Mouse (Mus musculus): ENCODE measurements around the gene 1810010D01Rik. TPM values are rescaled to one million over a fixed set of nuclear protein-coding genes. Genes with fewer than 3 reads are reported as not detected.

1810010D01Rik gene
- total and polyA plus RNA-seq, 3 experiments = 0.37 TPM; not detected in 2

DNA sequence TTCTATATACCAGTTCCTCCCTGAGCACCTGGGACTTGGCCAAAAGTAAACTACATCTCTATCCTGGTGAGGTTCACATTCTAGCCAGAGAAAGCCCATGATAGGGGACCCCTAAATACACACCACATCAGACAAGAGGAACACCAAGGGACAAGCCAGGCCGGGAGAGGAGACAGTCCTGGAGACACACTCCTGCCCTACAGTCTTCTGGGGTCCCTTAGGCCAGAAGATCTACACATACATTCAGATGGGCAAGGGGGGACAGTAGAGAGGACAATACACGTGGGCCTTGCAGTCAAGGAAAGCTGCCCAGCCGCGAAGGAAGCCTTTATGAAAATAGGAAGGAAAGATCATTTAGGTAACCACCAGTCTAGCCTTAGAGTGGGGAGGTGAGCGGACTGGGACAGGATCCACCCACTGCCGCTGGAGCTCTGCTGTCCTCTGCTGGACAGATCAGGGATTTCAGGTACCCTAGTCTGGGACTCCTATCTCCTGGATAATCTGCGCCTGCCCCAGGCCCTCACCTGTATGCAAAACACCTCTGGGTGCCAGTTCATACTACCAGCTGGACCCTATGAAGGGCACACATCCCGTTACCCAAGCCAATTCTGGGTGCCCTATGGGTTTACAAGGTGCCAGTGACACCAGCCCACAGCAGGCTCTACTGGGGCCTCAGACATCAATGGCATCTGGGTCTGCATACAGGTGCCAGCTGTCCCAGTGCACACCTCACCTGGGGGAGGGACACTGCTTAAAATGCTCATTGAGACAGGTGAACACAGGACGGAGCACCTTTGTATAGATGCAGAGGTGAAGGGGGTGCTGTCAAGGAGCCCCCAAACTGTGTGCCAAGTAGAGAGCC is 35.2 kb upstream of the 1810010D01Rik start:
- no peak overlapping the region for H3K4me3 ChIP-seq
- no peaks in the 10 kb centered on the region for H3K36me3 ChIP-seq (ENCODE audit: control insufficient read depth, insufficient read depth, low read length)
- intact Hi-C loops (cut with DNase I) = loop anchor here (1.0 to 5.0 kb wide), 4 partner anchors 101 to 306 kb away; no protein-coding TSS in a partner anchor
- no peak overlapping the region for H3K9ac ChIP-seq (ENCODE audit: low read depth, low read length)
- no peaks in the 10 kb centered on the region for H3K79me2 ChIP-seq (replicated peaks; ENCODE audit: control insufficient read depth, insufficient read depth, low read length)
- H3K27ac ChIP-seq = no peak overlapping the region
- no peaks in the 10 kb centered on the region for H3K27me3 ChIP-seq (ENCODE audit: control insufficient read depth, insufficient read depth, low read length)
- peak; percentile 76 to 88 for DNase-seq
- H3K4me1 ChIP-seq (ENCODE audit: control insufficient read depth, insufficient read depth, low read length) = peaks cover 6% of the 10 kb centered on the region
- TF ChIP-seq EP300 (IDR thresholded peaks at IDR 0.05; ENCODE audit: insufficient read depth, low read depth, low read length) (peak; percentile 97; the same call in 1 of the 2 replicates), POLR2A (IDR thresholded peaks at IDR 0.05; ENCODE audit: insufficient read depth, low read depth, low read length) (no peak)
- 12% methylated on average over 9 of the region's 9 CpGs for WGBS

DNA sequence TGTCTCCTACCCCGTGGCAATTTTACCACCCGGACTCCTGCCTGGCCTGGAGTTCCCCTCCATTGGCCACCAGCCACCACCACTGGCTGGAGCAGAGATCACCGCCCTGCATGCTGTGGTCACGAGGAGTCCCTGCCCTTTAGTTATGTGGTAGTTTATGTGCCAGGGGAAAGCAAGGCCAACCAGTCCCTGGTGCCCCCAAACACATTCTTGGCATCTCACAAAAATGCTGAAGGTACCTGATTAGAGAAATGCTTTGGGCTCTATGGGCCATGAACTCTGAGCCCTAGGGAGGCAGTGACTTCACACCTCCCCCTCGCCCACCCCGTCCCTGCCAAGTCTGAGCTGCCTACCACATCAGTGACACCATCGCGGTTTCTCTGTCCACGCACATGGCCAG is 34.1 kb upstream of the 1810010D01Rik start:
- DNase-seq = no peak
- Histone ChIP-seq H3K4me3 (no peak overlapping the region), H3K36me3 (ENCODE audit: control insufficient read depth, insufficient read depth, low read length) (no peaks in the 10 kb centered on the region), H3K27me3 (ENCODE audit: control insufficient read depth, insufficient read depth, low read length) (no peaks in the 10 kb centered on the region), H3K27ac (no peak overlapping the region), H3K9ac (ENCODE audit: low read depth, low read length) (no peak overlapping the region), H3K4me1 (ENCODE audit: control insufficient read depth, insufficient read depth, low read length) (peaks cover 6% of the 10 kb centered on the region), H3K79me2 (replicated peaks; ENCODE audit: control insufficient read depth, insufficient read depth, low read length) (no peaks in the 10 kb centered on the region)
- intact Hi-C loops (cut with DNase I) = loop anchor here (5.0 kb wide), 3 partner anchors 100 to 145 kb away; no protein-coding TSS in a partner anchor
- TF ChIP-seq EP300 (IDR thresholded peaks at IDR 0.05; ENCODE audit: insufficient read depth, low read depth, low read length) (no peak), POLR2A (IDR thresholded peaks at IDR 0.05; ENCODE audit: insufficient read depth, low read depth, low read length) (no peak), CTCF (IDR thresholded peaks at IDR 0.05) (no peak)
- 62% methylated on average over 9 of the region's 9 CpGs for WGBS

DNA sequence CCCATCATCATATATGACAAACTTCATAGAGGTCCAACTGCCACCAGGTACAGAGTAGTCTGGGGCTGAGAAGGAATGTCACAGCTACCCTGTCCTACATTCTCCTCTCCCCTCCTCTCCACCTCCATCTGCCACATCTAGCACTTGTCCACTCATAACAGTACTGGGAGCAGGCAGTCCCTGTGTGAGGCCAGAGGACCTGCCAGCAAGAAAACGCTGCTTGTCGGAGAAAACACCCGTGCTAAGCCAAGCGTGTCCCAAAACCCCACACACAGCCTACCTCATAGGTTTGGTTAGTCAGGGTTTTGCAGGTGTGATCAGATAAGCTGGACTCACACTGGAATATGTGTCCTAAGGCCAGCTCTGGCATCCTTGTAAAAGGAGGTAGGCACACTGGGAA is 33.0 kb upstream of the 1810010D01Rik start:
- Histone ChIP-seq H3K36me3 (ENCODE audit: control insufficient read depth, insufficient read depth, low read length) (no peaks in the 10 kb centered on the region), H3K79me2 (replicated peaks; ENCODE audit: control insufficient read depth, insufficient read depth, low read length) (no peaks in the 10 kb centered on the region), H3K27me3 (ENCODE audit: control insufficient read depth, insufficient read depth, low read length) (no peaks in the 10 kb centered on the region), H3K4me1 (ENCODE audit: control insufficient read depth, insufficient read depth, low read length) (peaks cover 6% of the 10 kb centered on the region), H3K9ac (ENCODE audit: low read depth, low read length) (no peak overlapping the region), H3K27ac (no peak overlapping the region), H3K4me3 (no peak overlapping the region)
- WGBS = 89% methylated on average over 4 of the region's 4 CpGs
- intact Hi-C loops (cut with DNase I) = loop anchor here (5.0 kb wide), 3 partner anchors 99 to 144 kb away; no protein-coding TSS in a partner anchor
- no peak for DNase-seq
- no peak for TF ChIP-seq CTCF (IDR thresholded peaks at IDR 0.05)
- no peak for TF ChIP-seq POLR2A (IDR thresholded peaks at IDR 0.05; ENCODE audit: insufficient read depth, low read depth, low read length)
- no peak for TF ChIP-seq EP300 (IDR thresholded peaks at IDR 0.05; ENCODE audit: insufficient read depth, low read depth, low read length)

DNA sequence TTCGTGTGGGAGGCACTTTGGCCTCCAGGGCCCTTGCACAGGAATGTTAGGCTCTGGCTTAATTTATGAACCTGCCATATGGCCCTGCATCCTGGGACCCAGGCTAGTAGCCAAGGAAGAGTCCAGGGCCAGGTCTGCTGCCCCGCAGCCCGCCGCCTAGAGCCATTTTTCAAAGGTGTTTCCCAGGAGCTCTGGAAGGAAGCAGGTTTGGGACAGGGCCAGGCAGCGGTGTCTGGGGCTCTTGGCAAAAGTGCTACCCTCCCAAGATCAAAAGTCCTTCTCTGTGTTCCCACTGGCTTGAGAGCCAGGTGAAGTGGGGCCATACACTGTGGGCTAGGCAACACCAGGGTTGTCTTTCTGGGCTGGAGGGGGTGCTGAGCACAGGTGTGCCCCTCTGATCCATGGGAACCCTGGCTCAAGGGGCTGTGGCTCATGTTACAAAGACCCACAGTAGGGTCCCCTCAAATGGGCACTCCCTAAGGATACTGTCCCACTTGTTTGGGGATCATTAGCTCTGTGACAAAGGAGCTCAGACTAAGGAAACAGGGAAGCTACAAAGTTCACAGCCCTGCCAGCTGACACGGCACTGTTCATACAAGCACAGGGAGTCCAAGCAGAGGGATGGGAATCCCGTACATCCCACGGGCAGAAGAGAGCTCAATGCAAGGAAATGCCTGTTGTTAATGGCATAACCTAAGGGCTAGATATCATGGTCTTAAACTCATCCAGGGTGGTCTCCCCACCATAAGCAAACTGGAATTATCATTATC is 32.0 kb upstream of the 1810010D01Rik start:
- DNase-seq = no peak
- Histone ChIP-seq H3K27ac (no peak overlapping the region), H3K27me3 (ENCODE audit: control insufficient read depth, insufficient read depth, low read length) (no peaks in the 10 kb centered on the region), H3K79me2 (replicated peaks; ENCODE audit: control insufficient read depth, insufficient read depth, low read length) (no peaks in the 10 kb centered on the region), H3K4me3 (no peak overlapping the region), H3K36me3 (ENCODE audit: control insufficient read depth, insufficient read depth, low read length) (no peaks in the 10 kb centered on the region), H3K9ac (ENCODE audit: low read depth, low read length) (no peak overlapping the region), H3K4me1 (ENCODE audit: control insufficient read depth, insufficient read depth, low read length) (peaks cover 6% of the 10 kb centered on the region)
- no peak for TF ChIP-seq POLR2A (IDR thresholded peaks at IDR 0.05; ENCODE audit: insufficient read depth, low read depth, low read length)
- no peak for TF ChIP-seq EP300 (IDR thresholded peaks at IDR 0.05; ENCODE audit: insufficient read depth, low read depth, low read length)
- no peak for TF ChIP-seq CTCF (IDR thresholded peaks at IDR 0.05)
- intact Hi-C loops (cut with DNase I) = loop anchor here (5.0 kb wide), 3 partner anchors 98 to 143 kb away; no protein-coding TSS in a partner anchor
- WGBS = 68% methylated on average over 8 of the region's 8 CpGs

DNA sequence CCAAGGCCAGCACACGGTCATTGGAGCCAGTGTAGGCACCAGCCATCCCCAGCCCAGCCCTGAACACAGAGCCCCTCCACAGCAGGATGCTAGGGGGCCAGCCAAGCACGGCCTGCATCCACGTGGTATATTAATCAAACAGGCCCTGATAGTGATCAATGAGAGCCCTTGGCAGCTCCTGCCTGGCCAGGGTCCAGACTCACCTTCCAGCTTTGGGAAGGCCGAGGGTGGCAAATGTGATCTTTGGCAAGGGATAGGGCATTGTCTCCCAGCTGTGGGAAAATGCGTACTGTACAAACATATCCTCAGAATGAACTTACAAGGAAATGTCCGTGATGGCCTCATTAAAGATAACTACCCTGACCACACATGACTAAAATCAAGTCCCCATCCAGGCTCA is 31.2 kb upstream of the 1810010D01Rik start:
- Histone ChIP-seq H3K4me1 (ENCODE audit: control insufficient read depth, insufficient read depth, low read length) (peaks cover 6% of the 10 kb centered on the region), H3K27me3 (ENCODE audit: control insufficient read depth, insufficient read depth, low read length) (no peaks in the 10 kb centered on the region), H3K27ac (no peak overlapping the region), H3K4me3 (no peak overlapping the region), H3K9ac (ENCODE audit: low read depth, low read length) (no peak overlapping the region), H3K36me3 (ENCODE audit: control insufficient read depth, insufficient read depth, low read length) (no peaks in the 10 kb centered on the region), H3K79me2 (replicated peaks; ENCODE audit: control insufficient read depth, insufficient read depth, low read length) (no peaks in the 10 kb centered on the region)
- intact Hi-C loops (cut with DNase I) = no loop called here
- 53% methylated on average over 6 of the region's 6 CpGs for WGBS
- peak in 1 of 2 experiments; percentile 24 for DNase-seq
- TF ChIP-seq POLR2A (IDR thresholded peaks at IDR 0.05; ENCODE audit: insufficient read depth, low read depth, low read length) (no peak), CTCF (IDR thresholded peaks at IDR 0.05) (no peak), EP300 (IDR thresholded peaks at IDR 0.05; ENCODE audit: insufficient read depth, low read depth, low read length) (no peak)

Measured in heart, adult 2 months (tissue).